8 mouse cellular contexts compared by ENCODE assay signal in genomic region chr8:115705591-115706110, GRCm38 (mm10). TPM values are rescaled to one million over a fixed set of nuclear protein-coding genes. Genes with fewer than 3 reads are reported as not detected.
A peak's percentile ranks its signal among the peaks of the same experiment; 100 is the strongest.
DNase-seq lines count a peak whose midpoint lies in the region; ATAC-seq lines count a peak whose summit lies in the region.

No protein-coding gene starts in this region.

- H3K4me1 ChIP-seq in embryonic facial prominence, embryonic 12.5 days: peaks cover 4% of the 10 kb centered on the region; the same call in 1 of the 2 replicates
- peaks cover 2 to 7% of the 10 kb centered on the region in 2 experiments; a peak in 2 of 4 replicates for H3K4me1 ChIP-seq in heart, embryonic 14.5 days (ENCODE audit: control insufficient read depth in 2 of 2, insufficient read depth in 2 of 2, low read length in 2 of 2)

- DNase-seq in 3134 (ENCODE audit: extremely low read depth, insufficient read length, low spot score): peak; percentile 28
- DNase-seq in adrenal gland, adult 18-20 months (ENCODE audit: low spot score in 2 of 2): peak; percentile 48
- DNase-seq in layer of hippocampus, postnatal 10 days (ENCODE audit: low spot score in 2 of 2): peak; percentile 22 to 34
- peak; percentile 21 for DNase-seq in lung, postnatal 14 days
- peak; percentile 57 for DNase-seq in ovary, postnatal 36 days (ENCODE audit: low spot score)
- DNase-seq in thymus, postnatal 4 days: peak; percentile 64

- no peaks in the 10 kb centered on the region for H3K9me3 ChIP-seq in embryonic facial prominence, embryonic 12.5 days
- H3K9me3 ChIP-seq in heart, embryonic 14.5 days (ENCODE audit: control insufficient read depth, low read length): no peaks in the 10 kb centered on the region

- H3K27me3 ChIP-seq in embryonic facial prominence, embryonic 12.5 days: peaks cover 4% of the 10 kb centered on the region
- peaks cover 11% of the 10 kb centered on the region for H3K27me3 ChIP-seq in heart, embryonic 14.5 days (ENCODE audit: control insufficient read depth, insufficient read depth, low read length)

- H3K27ac ChIP-seq in embryonic facial prominence, embryonic 12.5 days: peak overlapping the region; percentile 94; the same call in 1 of the 2 replicates
- peak overlapping the region; percentile 5 to 76; a peak in 1 of 4 replicates for H3K27ac ChIP-seq in heart, embryonic 14.5 days (replicated peaks in 1 of 2; ENCODE audit: control insufficient read depth in 1 of 2, insufficient read depth in 1 of 2, low read depth in 2 of 2, low read length in 2 of 2)

- H3K4me2 ChIP-seq in embryonic facial prominence, embryonic 12.5 days (replicated peaks): peak overlapping the region; percentile 85
- peak overlapping the region; percentile 97 for H3K4me2 ChIP-seq in heart, embryonic 14.5 days (ENCODE audit: low read length)

- peak overlapping the region; percentile 75 for H3K9ac ChIP-seq in embryonic facial prominence, embryonic 12.5 days
- peak overlapping the region; percentile 61 for H3K9ac ChIP-seq in heart, embryonic 14.5 days (ENCODE audit: low read length)

- H3K4me3 ChIP-seq in embryonic facial prominence, embryonic 12.5 days: peak overlapping the region; percentile 66
- H3K4me3 ChIP-seq in heart, embryonic 14.5 days (ENCODE audit: control insufficient read depth in 1 of 2, insufficient read depth in 1 of 2, low read depth in 1 of 2, low read length in 2 of 2): peak overlapping the region; percentile 59 to 70

- under 1% methylated on average over 36 of the region's 36 CpGs for WGBS in embryonic facial prominence, embryonic 12.5 days
- under 1% methylated on average over 36 of the region's 36 CpGs for WGBS in heart, embryonic 14.5 days

- no peak for ATAC-seq in embryonic facial prominence, embryonic 12.5 days (ENCODE audit: insufficient number of reproducible peaks, insufficient read depth, low FRiP score, low TSS enrichment)
- ATAC-seq in heart, embryonic 14.5 days (ENCODE audit: insufficient number of reproducible peaks, insufficient read depth, low FRiP score, low read depth): 0 out of 2 replicates have a peak, but pooled peaks have one; percentile 44

- H3K36me3 ChIP-seq in embryonic facial prominence, embryonic 12.5 days: no peaks in the 10 kb centered on the region
- H3K36me3 ChIP-seq in heart, embryonic 14.5 days (ENCODE audit: control insufficient read depth, insufficient read depth, low read length): no peaks in the 10 kb centered on the region

RNA-seq across cellular contexts. Expression of gene Maf, which starts 1.9 kb away (rescaled TPM):
- total RNA-seq in adrenal gland, adult 18-20 months (2021): 10 to 100 TPM; 16.3 to 27.1 TPM
- 5.7 TPM in 2 replicates for polyA plus RNA-seq in embryonic facial prominence, embryonic 12.5 days (2016; fragmentation: Nextera tagmentation; extraction: Ambion mirVana)
- polyA plus RNA-seq in heart, embryonic 14.5 days (2014; fragmentation: Nextera tagmentation; extraction: Ambion mirVana): 3.1 and 3.9 TPM in 2 replicates
- 10 to 100 TPM; 25.8 to 28.2 TPM for total RNA-seq in layer of hippocampus, postnatal 10 days (2021)
